Mouse (Mus musculus) liver, postnatal 0 days (tissue): ENCODE measurements around the gene Tbc1d21.

ENCODE experiments used
- CTCF ChIP-seq: sonication (generic); IDR thresholded peaks from 2 replicates; pipeline ENCODE4 v1.5.1; 2016; ENCODE audit warnings: antibody characterized with exemption, low read depth
- EP300 ChIP-seq: IDR thresholded peaks from 2 replicates; pipeline ENCODE4 v1.6.1; 2016; ENCODE audit warnings: antibody characterized with exemption, low read depth, mild to moderate bottlenecking

DNA sequence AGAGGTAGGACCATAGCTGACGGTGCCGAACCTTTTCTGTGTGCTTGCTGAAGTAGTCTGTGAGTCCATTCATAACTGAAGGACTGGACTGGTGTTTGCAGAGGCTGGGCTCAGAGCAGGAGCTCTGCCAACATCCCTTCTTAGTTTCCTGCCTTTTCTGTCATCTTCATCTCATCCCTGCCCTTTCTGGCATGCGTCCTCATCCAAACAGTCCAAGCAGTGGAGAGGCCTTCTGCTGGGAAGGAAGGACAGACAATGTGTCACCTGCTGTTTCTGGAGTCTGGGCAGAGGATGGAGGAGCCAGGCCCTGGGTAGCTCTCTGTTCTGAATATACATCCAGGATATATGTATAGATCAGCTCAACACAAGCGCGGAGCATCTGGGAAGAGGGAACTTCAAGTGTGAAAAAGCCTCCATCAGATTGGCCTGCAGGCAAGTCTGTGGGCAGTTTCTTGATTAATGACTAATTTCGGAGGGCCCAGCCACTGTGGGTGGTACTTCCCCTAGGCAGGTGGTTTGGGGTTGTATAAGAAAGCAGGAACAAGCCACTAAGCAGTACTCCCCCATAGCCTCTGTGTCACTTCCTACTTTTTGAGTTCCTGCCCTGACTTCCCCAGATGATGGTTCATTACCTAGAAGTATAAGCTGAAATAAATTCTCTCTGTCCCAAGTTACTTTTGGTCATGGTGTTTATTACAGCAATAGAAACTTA lies 31.3 kb upstream of the Tbc1d21 start:
- TF ChIP-seq CTCF = no peak
- TF ChIP-seq EP300 = no peak
